8 mouse cellular contexts compared by ENCODE assay signal in genomic region chr10:127058161-127058560, GRCm38 (mm10). TPM values are rescaled to one million over a fixed set of nuclear protein-coding genes. Genes with fewer than 3 reads are reported as not detected.
A peak's percentile ranks its signal among the peaks of the same experiment; 100 is the strongest.
DNase-seq lines count a peak whose midpoint lies in the region; ATAC-seq and TF ChIP-seq lines count a peak whose summit lies in the region.

No protein-coding gene starts in this region.

- H3K36me3 ChIP-seq in liver, postnatal 0 days (replicated peaks; ENCODE audit: insufficient read depth, low read length): no peaks in the 10 kb centered on the region
- peaks cover 41% of the 10 kb centered on the region for H3K36me3 ChIP-seq in neural tube, embryonic 12.5 days

- no peak overlapping the region for H3K4me2 ChIP-seq in liver, postnatal 0 days (ENCODE audit: low read depth, low read length)
- peak overlapping the region; percentile 95 for H3K4me2 ChIP-seq in neural tube, embryonic 12.5 days (replicated peaks)

- H3K4me3 ChIP-seq in liver, postnatal 0 days (ENCODE audit: low read depth, low read length): no peak overlapping the region
- H3K4me3 ChIP-seq in neural tube, embryonic 12.5 days: peak overlapping the region; percentile 92

- H3K4me1 ChIP-seq in liver, postnatal 0 days (ENCODE audit: insufficient read depth): peaks cover 20% of the 10 kb centered on the region
- peaks cover 27% of the 10 kb centered on the region for H3K4me1 ChIP-seq in neural tube, embryonic 12.5 days

- TF ChIP-seq EP300 in liver, postnatal 0 days (IDR thresholded peaks at IDR 0.05; ENCODE audit: low read depth): no peak

- H3K27ac ChIP-seq in liver, postnatal 0 days (ENCODE audit: low read depth): no peak overlapping the region
- H3K27ac ChIP-seq in neural tube, embryonic 12.5 days: no peak overlapping the region

- DNase-seq in A20 (ENCODE audit: low read depth, low spot score): peak; percentile 84
- peak; percentile 90 for DNase-seq in ZHBTc4 (ENCODE audit: low read depth, low spot score)
- DNase-seq in embryo, embryonic 11.5 days (ENCODE audit: low read depth, low spot score): peak; percentile 68
- DNase-seq in heart, adult 9 months (ENCODE audit: low spot score in 2 of 2): peak; percentile 63 to 64
- peak; percentile 78 for DNase-seq in kidney, adult 9 months
- peak; percentile 82 for DNase-seq in liver, postnatal 0 days
- peak; percentile 84 for DNase-seq in testis, postnatal 10 days (ENCODE audit: low spot score)

- ATAC-seq in liver, postnatal 0 days: peak; percentile 37; the same call in 1 of the 2 replicates
- ATAC-seq in neural tube, embryonic 12.5 days (ENCODE audit: low FRiP score, low read depth): peak; percentile 15; the same call in 1 of the 2 replicates

- H3K9ac ChIP-seq in liver, postnatal 0 days (replicated peaks): no peak overlapping the region
- H3K9ac ChIP-seq in neural tube, embryonic 12.5 days: peak overlapping the region; percentile 97

- 5% methylated on average over 9 of the region's 9 CpGs for WGBS in liver, postnatal 0 days (ENCODE audit: insufficient replicate concordance)
- 2% methylated on average over 9 of the region's 9 CpGs for WGBS in neural tube, embryonic 12.5 days

- H3K9me3 ChIP-seq in liver, postnatal 0 days (ENCODE audit: low read length): no peaks in the 10 kb centered on the region
- H3K9me3 ChIP-seq in neural tube, embryonic 12.5 days: no peaks in the 10 kb centered on the region

- peak; percentile 96 for TF ChIP-seq CTCF in liver, postnatal 0 days (IDR thresholded peaks at IDR 0.05; ENCODE audit: low read depth)

- H3K27me3 ChIP-seq in liver, postnatal 0 days (ENCODE audit: insufficient read depth, low read length): peaks cover 48% of the 10 kb centered on the region
- H3K27me3 ChIP-seq in neural tube, embryonic 12.5 days (replicated peaks): no peaks in the 10 kb centered on the region

RNA-seq across cellular contexts. Expression of gene March9, which starts 1.8 kb away (rescaled TPM):
- 0.04 and 0.06 TPM in 2 replicates for polyA plus RNA-seq in liver, postnatal 0 days (2015; fragmentation: Nextera tagmentation; extraction: Ambion mirVana)
- 6.1 TPM in 2 replicates for polyA plus RNA-seq in neural tube, embryonic 12.5 days (2016; fragmentation: Nextera tagmentation; extraction: Ambion mirVana)

RNA-seq across cellular contexts. Expression of gene Cdk4, which starts 5.2 kb away (rescaled TPM):
- 209 and 225 TPM in 2 replicates for polyA plus RNA-seq in liver, postnatal 0 days (2015; fragmentation: Nextera tagmentation; extraction: Ambion mirVana)
- polyA plus RNA-seq in neural tube, embryonic 12.5 days (2016; fragmentation: Nextera tagmentation; extraction: Ambion mirVana): 1,857 and 1,896 TPM in 2 replicates

RNA-seq across cellular contexts. Expression of gene Cyp27b1, which starts 10.1 kb away (rescaled TPM):
- polyA plus RNA-seq in liver, postnatal 0 days (2015; fragmentation: Nextera tagmentation; extraction: Ambion mirVana): not detected in 2 replicates
- 0.13 and 0.25 TPM in 2 replicates for polyA plus RNA-seq in neural tube, embryonic 12.5 days (2016; fragmentation: Nextera tagmentation; extraction: Ambion mirVana)

RNA-seq across cellular contexts. Expression of gene Tspan31, which starts 11.9 kb away (rescaled TPM):
- polyA plus RNA-seq in liver, postnatal 0 days (2015; fragmentation: Nextera tagmentation; extraction: Ambion mirVana): 224 and 230 TPM in 2 replicates
- polyA plus RNA-seq in neural tube, embryonic 12.5 days (2016; fragmentation: Nextera tagmentation; extraction: Ambion mirVana): 137 and 147 TPM in 2 replicates

RNA-seq across cellular contexts. Expression of gene Eef1akmt3, which starts 16.8 kb away (rescaled TPM):
- 0.05 and 0.07 TPM in 2 replicates for polyA plus RNA-seq in liver, postnatal 0 days (2015; fragmentation: Nextera tagmentation; extraction: Ambion mirVana)
- 0.15 and 0.17 TPM in 2 replicates for polyA plus RNA-seq in neural tube, embryonic 12.5 days (2016; fragmentation: Nextera tagmentation; extraction: Ambion mirVana)
